Mouse (Mus musculus) kidney, adult 18-20 months (tissue): ENCODE measurements around the gene Olfr1412.

ENCODE experiments used
- DNase-seq: peaks from one replicate; pipeline ENCODE4 v3.0.0; 2021

Gene Olfr1412

GRCm38 (mm10) chr1:92585479-92585878 lies at the start of gene Olfr1412:
Olfr1412 (plus strand) TSS chr1:92585779.
- no peak for DNase-seq

GRCm38 (mm10) chr1:92536972-92537371 lies 48.6 kb upstream of the Olfr1412 start:
- no peak for DNase-seq

DNA sequence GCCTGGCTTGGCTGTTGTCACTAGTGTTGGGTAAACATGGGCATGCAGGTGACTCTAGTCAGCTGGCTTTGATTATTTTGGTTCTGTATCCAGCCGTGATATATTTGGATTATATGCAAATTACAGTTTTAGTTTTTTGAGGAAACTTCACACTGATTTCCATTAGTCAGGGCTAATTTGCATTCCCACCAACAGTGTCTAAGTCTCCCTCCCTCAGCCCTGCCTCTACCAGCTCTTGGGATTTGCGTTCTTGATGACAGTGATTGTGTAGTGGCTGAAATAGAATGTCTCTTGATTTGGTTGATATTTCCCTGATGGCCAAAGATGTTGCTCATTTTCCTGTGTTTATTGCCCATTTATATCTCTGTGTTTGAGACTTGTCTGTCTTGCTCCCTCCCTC lies 46.5 kb upstream of the Olfr1412 start:
- no peak for DNase-seq

DNA sequence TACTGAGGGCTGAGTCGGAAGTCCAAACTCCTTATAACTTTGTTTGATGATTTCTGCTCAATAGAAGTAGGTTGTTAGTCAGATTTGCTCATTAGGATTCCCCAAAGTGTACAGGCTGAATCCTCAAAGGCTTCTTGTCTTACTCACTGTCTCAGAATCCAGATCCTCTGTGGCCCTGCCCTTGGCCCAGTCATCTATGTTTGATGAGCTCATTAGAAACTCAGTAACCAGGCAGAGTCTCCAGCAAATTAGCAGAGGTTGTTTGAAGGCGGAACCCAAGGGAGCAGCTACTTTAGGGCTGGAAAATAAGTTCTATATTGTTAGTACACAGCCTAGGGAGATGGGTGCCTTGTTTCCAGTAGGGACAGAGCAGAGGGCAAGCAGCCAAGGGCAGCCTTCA lies 39.6 kb upstream of the Olfr1412 start:
- no peak for DNase-seq

GRCm38 (mm10) chr1:92571022-92571421 lies 14.6 kb upstream of the Olfr1412 start, which contains the start of gene Olfr1413:
Olfr1413 (plus strand) TSS chr1:92571322.
- no peak for DNase-seq

GRCm38 (mm10) chr1:92594111-92594510 lies 8.5 kb downstream of the Olfr1412 start, which contains the start of gene Olfr1411:
Olfr1411 (plus strand) TSS chr1:92594411.
- DNase-seq: no peak

GRCm38 (mm10) chr1:92596019-92596418 lies 10.4 kb downstream of the Olfr1412 start:
- DNase-seq: no peak

DNA sequence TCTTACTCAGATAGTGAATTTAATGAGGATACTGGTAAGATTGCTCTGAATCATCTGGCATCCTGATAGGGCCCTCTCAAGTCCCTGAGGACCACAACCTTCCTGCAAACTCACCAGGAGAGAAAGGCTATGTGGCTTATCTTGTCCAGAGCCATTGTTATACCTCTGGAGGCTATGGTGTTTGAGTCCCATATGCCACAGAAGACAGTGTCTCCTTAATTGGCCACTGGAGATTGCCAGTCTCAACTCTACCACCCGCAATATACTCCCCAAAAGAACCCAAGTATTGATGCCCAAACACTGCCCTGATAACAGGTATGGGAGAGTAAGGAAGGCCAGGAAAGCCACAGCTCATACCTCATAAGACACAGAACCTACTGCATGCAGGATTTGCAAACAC lies 19.9 kb downstream of the Olfr1412 start, which contains the start of gene Olfr1410:
TSS of gene Olfr1410 (plus strand) at position 301 of the 400 bp plus-strand sequence.
- DNase-seq: no peak

DNA sequence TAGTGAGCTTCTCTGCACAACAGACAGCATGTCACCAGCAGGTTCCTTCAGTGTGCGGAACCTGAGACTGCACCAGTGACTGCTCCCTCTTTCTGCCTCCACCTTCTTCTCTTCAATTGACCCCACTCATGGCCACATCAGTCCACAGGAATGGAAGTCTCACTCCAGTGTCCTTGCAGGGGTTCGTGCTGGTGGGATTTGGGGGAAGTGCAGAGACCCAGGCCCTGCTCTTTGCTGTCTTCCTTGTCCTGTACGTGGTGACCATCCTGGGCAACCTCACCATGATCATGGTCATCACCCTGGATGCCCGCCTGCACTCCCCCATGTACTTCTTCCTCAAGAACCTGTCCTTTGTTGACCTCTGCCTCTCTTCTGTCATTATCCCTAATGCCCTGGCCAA lies 22.1 kb downstream of the Olfr1412 start:
- no peak for DNase-seq

GRCm38 (mm10) chr1:92611008-92611407 lies 25.4 kb downstream of the Olfr1412 start:
- peak; percentile 52 for DNase-seq

DNA sequence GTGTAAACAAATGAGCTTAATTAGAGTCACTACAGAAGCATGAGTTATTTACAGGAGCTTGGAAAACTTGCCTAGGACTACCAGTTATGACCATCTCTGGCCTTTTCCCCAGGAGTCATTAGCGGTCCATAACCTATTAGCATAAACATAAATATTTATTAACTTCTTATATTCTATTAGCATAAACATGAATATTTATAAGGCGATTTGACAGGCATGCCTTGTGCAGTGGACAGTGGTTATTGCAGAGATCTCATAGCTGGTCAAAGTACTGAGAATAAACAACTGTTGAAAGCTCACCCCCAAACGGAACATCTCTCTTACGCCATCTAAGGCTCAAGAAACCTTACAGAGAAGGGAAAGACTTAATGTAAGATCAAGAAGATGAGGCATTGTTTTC lies 27.6 kb downstream of the Olfr1412 start:
- no peak for DNase-seq

- no peak for DNase-seq
Observed at GRCm38 (mm10) chr1:92614516-92614915, 28.9 kb downstream of the Olfr1412 start.

GRCm38 (mm10) chr1:92616046-92616445 lies 30.5 kb downstream of the Olfr1412 start:
- no peak for DNase-seq

- no peak for DNase-seq
Observed at GRCm38 (mm10) chr1:92617488-92617887, 31.9 kb downstream of the Olfr1412 start, which contains the start of gene Olfr12. Olfr12 (plus strand) TSS chr1:92617788.

GRCm38 (mm10) chr1:92618360-92618759 lies 32.8 kb downstream of the Olfr1412 start:
- DNase-seq: no peak

GRCm38 (mm10) chr1:92628227-92628626 lies 42.6 kb downstream of the Olfr1412 start:
- DNase-seq: no peak

DNA sequence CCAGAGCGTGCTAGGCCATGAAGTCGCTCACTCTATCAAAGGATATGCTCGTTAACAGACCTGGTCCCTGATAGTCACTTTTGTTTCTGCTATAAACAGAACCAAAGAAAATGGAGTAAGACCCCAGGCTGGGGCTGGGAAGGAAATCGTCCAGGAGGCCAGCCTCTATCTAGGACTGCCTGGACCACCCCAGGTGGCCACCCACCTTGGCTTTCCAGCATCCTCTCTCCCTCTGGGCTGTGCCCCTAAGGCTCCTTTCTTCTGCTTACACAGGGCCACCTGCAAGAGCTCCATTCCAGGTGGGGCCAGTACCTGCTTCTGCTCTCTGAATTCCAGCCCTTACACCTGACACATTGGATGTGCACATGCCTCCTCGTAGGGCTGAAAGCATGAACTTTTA lies 46.6 kb downstream of the Olfr1412 start:
- DNase-seq: no peak

- DNase-seq: no peak
Observed at GRCm38 (mm10) chr1:92632948-92633347, 47.4 kb downstream of the Olfr1412 start.

- DNase-seq: no peak
Observed at GRCm38 (mm10) chr1:92633726-92634125, 48.1 kb downstream of the Olfr1412 start.

- DNase-seq: no peak
Observed at GRCm38 (mm10) chr1:92634569-92634968, 49.0 kb downstream of the Olfr1412 start.

DNA sequence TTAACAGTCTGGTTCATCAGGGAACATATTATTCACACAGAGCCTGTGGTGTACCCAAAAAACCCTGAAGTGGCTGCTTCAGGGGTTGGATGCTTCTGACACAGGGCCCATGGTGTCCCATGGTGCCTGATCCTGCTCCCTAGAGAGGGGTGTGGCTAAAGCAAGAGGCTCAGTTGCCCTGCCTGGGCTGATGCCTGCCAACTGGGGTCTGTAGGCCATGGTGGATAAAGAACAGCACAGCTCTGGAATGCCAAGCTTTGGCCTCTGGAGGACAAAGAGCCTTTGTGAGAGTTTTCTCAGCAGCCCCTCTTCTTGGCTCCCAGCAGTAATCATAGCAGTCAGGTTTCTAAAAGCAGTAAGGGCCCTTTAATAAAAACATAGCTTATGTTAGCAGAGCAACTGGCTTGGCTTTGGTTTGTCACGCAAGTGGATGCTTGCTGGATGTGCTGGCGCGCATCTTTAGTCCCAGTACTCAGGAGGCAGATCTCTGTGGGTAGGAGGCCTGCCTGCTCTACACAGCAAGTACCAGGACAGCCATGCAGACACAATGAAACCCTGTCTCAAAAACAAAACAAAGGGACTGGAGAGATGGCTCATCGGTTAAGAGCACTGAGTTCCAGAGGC lies 49.5 kb downstream of the Olfr1412 start:
- DNase-seq: no peak

- DNase-seq: no peak
Observed at GRCm38 (mm10) chr1:92636015-92636414, 50.4 kb downstream of the Olfr1412 start.

GRCm38 (mm10) chr1:92636676-92637075 lies 51.1 kb downstream of the Olfr1412 start:
- DNase-seq: no peak

GRCm38 (mm10) chr1:92637501-92638172 lies 52.1 kb downstream of the Olfr1412 start:
- DNase-seq: no peak
